Mouse (Mus musculus) liver, embryonic 16.5 days (tissue): ENCODE results near the gene Pamr1. TPM values are rescaled to one million over a fixed set of nuclear protein-coding genes. Genes with fewer than 3 reads are reported as not detected.

ENCODE experiments used
- ATAC-seq: fragments of 200-750 bp; cut with Nextera tagmentation; 2 replicates; pipeline ENCODE4 v1.8.0; 2017; ENCODE audit warnings: low read depth, mild to moderate bottlenecking, moderate number of reproducible peaks, moderate library complexity
- H3K27ac ChIP-seq: fragments of 300-500 bp; sonication (generic); 2 replicates; pipeline ENCODE4 v1.5.1; 2014; ENCODE audit warnings: mild to moderate bottlenecking, low read length
- H3K27me3 ChIP-seq: fragments of 300-500 bp; sonication (generic); 2 replicates; pipeline ENCODE4 v1.6.1; 2014; ENCODE audit warnings: low read depth, low read length, mixed read lengths; ENCODE audit not compliant: control insufficient read depth, insufficient read depth
- H3K36me3 ChIP-seq: fragments of 300-500 bp; sonication (generic); 2 replicates; pipeline ENCODE4 v1.6.1; 2014; ENCODE audit warnings: mild to moderate bottlenecking; ENCODE audit not compliant: control insufficient read depth, insufficient read depth
- H3K4me1 ChIP-seq: fragments of 300-500 bp; sonication (generic); 2 replicates; pipeline ENCODE4 v1.6.1; 2014; ENCODE audit warnings: low read depth, low read length, mixed read lengths; ENCODE audit not compliant: control insufficient read depth
- H3K4me2 ChIP-seq: fragments of 300-500 bp; sonication (generic); 2 replicates; pipeline ENCODE4 v1.6.1; 2014; ENCODE audit warnings: low read depth, low read length, mixed read lengths
- H3K4me3 ChIP-seq: fragments of 300-500 bp; sonication (generic); 2 replicates; pipeline ENCODE4 v1.5.1; 2014; ENCODE audit warnings: low read depth, mild to moderate bottlenecking, low read length
- H3K9ac ChIP-seq: fragments of 300-500 bp; sonication (generic); 2 replicates; pipeline ENCODE4 v1.6.1; 2014; ENCODE audit warnings: low read depth, low read length
- H3K9me3 ChIP-seq: fragments of 300-500 bp; sonication (generic); replicated peaks from 2 replicates; pipeline ENCODE4 v1.6.1; 2016; ENCODE audit warnings: low read length; ENCODE audit not compliant: control insufficient read depth
- WGBS: fragments of 180-500 bp; shearing (Covaris S2); extraction: QIAGEN DNeasy Blood & Tissue Kit; methylation state at CpG from one replicate; pipeline ENCODE4 v1.1.7; 2014; ENCODE audit not compliant: insufficient replicate concordance; 5-methylcytosine and 5-hydroxymethylcytosine counted together
- polyA plus RNA-seq: library from polyadenylated mRNA; unstranded; fragments of >200 nt; fragmentation: Nextera tagmentation; extraction: Ambion mirVana; gene quantifications from 2 replicates; pipeline ENCODE4 v1.2.1, GENCODE M21; 2015

The Pamr1 gene
- polyA plus RNA-seq, 1 experiment from 2014 or later = 8.6 TPM

GRCm38 (mm10) chr2:102594535-102594934 lies 44.7 kb downstream of the Pamr1 start:
- 16% methylated on average over 1 of the region's 1 CpGs for WGBS
- H3K27me3 ChIP-seq = no peaks in the 10 kb centered on the region
- no peak overlapping the region for H3K9ac ChIP-seq

GRCm38 (mm10) chr2:102595395-102596130 lies 45.8 kb downstream of the Pamr1 start:
- Histone ChIP-seq H3K9ac (no peak overlapping the region), H3K4me2 (no peak overlapping the region), H3K36me3 (no peaks in the 10 kb centered on the region), H3K4me1 (no peaks in the 10 kb centered on the region), H3K4me3 (no peak overlapping the region), H3K27me3 (no peaks in the 10 kb centered on the region), H3K27ac (no peak overlapping the region), H3K9me3 (no peaks in the 10 kb centered on the region)
- ATAC-seq = no peak
- 62% methylated on average over 10 of the region's 10 CpGs for WGBS

More at GRCm38 (mm10) chr2:102594535-102594934, 44.7 kb downstream of the Pamr1 start:
- Histone ChIP-seq H3K4me3 (no peak overlapping the region), H3K9me3 (no peaks in the 10 kb centered on the region), H3K4me2 (no peak overlapping the region), H3K27ac (no peak overlapping the region), H3K4me1 (no peaks in the 10 kb centered on the region), H3K36me3 (no peaks in the 10 kb centered on the region)
- ATAC-seq = no peak

GRCm38 (mm10) chr2:102598911-102599721 lies 49.3 kb downstream of the Pamr1 start:
- Histone ChIP-seq H3K9me3 (no peaks in the 10 kb centered on the region), H3K27me3 (no peaks in the 10 kb centered on the region), H3K4me2 (no peak overlapping the region), H3K36me3 (no peaks in the 10 kb centered on the region), H3K9ac (no peak overlapping the region), H3K27ac (no peak overlapping the region), H3K4me3 (no peak overlapping the region), H3K4me1 (no peaks in the 10 kb centered on the region)
- WGBS = 37% methylated on average over 2 of the region's 2 CpGs
- no peak for ATAC-seq

GRCm38 (mm10) chr2:102600516-102600915 lies 50.7 kb downstream of the Pamr1 start:
- ATAC-seq = no peak
- Histone ChIP-seq H3K4me1 (no peaks in the 10 kb centered on the region), H3K27me3 (no peaks in the 10 kb centered on the region), H3K4me3 (no peak overlapping the region), H3K27ac (no peak overlapping the region), H3K9me3 (no peaks in the 10 kb centered on the region), H3K36me3 (no peaks in the 10 kb centered on the region), H3K4me2 (no peak overlapping the region), H3K9ac (no peak overlapping the region)
- 65% methylated on average over 4 of the region's 4 CpGs for WGBS

- H3K4me2 ChIP-seq = no peak overlapping the region
- 82% methylated on average over 4 of the region's 4 CpGs for WGBS
- H3K9ac ChIP-seq = no peak overlapping the region
- no peaks in the 10 kb centered on the region for H3K27me3 ChIP-seq
- H3K9me3 ChIP-seq = no peaks in the 10 kb centered on the region
- no peak overlapping the region for H3K4me3 ChIP-seq
- no peaks in the 10 kb centered on the region for H3K4me1 ChIP-seq
- ATAC-seq = no peak
- H3K27ac ChIP-seq = no peak overlapping the region
- H3K36me3 ChIP-seq = no peaks in the 10 kb centered on the region
Observed at GRCm38 (mm10) chr2:102610485-102610884, 60.7 kb downstream of the Pamr1 start.

GRCm38 (mm10) chr2:102616637-102617036 lies 66.8 kb downstream of the Pamr1 start:
- WGBS = 18% methylated on average over 2 of the region's 2 CpGs
- no peaks in the 10 kb centered on the region for H3K4me1 ChIP-seq
- ATAC-seq = no peak
- H3K9me3 ChIP-seq = no peaks in the 10 kb centered on the region
- H3K4me3 ChIP-seq = no peak overlapping the region
- H3K27me3 ChIP-seq = no peaks in the 10 kb centered on the region
- H3K9ac ChIP-seq = no peak overlapping the region
- H3K27ac ChIP-seq = no peak overlapping the region
- H3K36me3 ChIP-seq = no peaks in the 10 kb centered on the region
- no peak overlapping the region for H3K4me2 ChIP-seq

GRCm38 (mm10) chr2:102620744-102621429 lies 71.1 kb downstream of the Pamr1 start:
- Histone ChIP-seq H3K4me3 (no peak overlapping the region), H3K4me1 (no peaks in the 10 kb centered on the region), H3K9me3 (no peaks in the 10 kb centered on the region), H3K4me2 (no peak overlapping the region), H3K27ac (no peak overlapping the region), H3K9ac (no peak overlapping the region), H3K27me3 (no peaks in the 10 kb centered on the region), H3K36me3 (no peaks in the 10 kb centered on the region)
- WGBS = 65% methylated on average over 12 of the region's 12 CpGs
- no peak for ATAC-seq

- Histone ChIP-seq H3K4me2 (no peak overlapping the region), H3K9ac (no peak overlapping the region), H3K36me3 (no peaks in the 10 kb centered on the region), H3K27me3 (no peaks in the 10 kb centered on the region), H3K9me3 (no peaks in the 10 kb centered on the region), H3K27ac (no peak overlapping the region), H3K4me3 (no peak overlapping the region), H3K4me1 (no peaks in the 10 kb centered on the region)
- 67% methylated on average over 5 of the region's 5 CpGs for WGBS
- no peak for ATAC-seq
Observed at GRCm38 (mm10) chr2:102622176-102622575, 72.4 kb downstream of the Pamr1 start.

- ATAC-seq = no peak
Observed at GRCm38 (mm10) chr2:102622943-102623342, 73.1 kb downstream of the Pamr1 start.

More at GRCm38 (mm10) chr2:102622943-102623342, 73.1 kb downstream of the Pamr1 start:
- Histone ChIP-seq H3K27ac (no peak overlapping the region), H3K27me3 (no peaks in the 10 kb centered on the region), H3K4me2 (no peak overlapping the region), H3K36me3 (no peaks in the 10 kb centered on the region), H3K9ac (no peak overlapping the region), H3K4me1 (no peaks in the 10 kb centered on the region), H3K9me3 (no peaks in the 10 kb centered on the region), H3K4me3 (no peak overlapping the region)
